Mouse (Mus musculus): Measurements from ENCODE around the gene Olfr1395. TPM values are rescaled to one million over a fixed set of nuclear protein-coding genes. Genes with fewer than 3 reads are reported as not detected.

Gene Olfr1395
- polyA plus RNA-seq, 2 experiments: not detected

- Histone ChIP-seq H3K4me2 (ENCODE audit: low read depth) (no peak overlapping the region), H3K27ac (no peak overlapping the region), H3K27me3 (ENCODE audit: control insufficient read depth, insufficient read depth, low read length) (no peaks in the 10 kb centered on the region), H3K36me3 (replicated peaks; ENCODE audit: control insufficient read depth, insufficient read depth, low read depth) (no peaks in the 10 kb centered on the region), H3K9ac (replicated peaks) (no peak overlapping the region), H3K4me3 (ENCODE audit: insufficient read depth in 1 of 2, low read depth in 2 of 2, low read length in 2 of 2) (no peak overlapping the region), H3K9me3 (ENCODE audit: control insufficient read depth, low read length) (no peaks in the 10 kb centered on the region), H3K4me1 (replicated peaks; ENCODE audit: control insufficient read depth in 2 of 2, insufficient read depth in 2 of 2, low read length in 1 of 2) (peaks cover 2% of the 10 kb centered on the region in 2 experiments)
- ATAC-seq (ENCODE audit: insufficient read depth) (peak; percentile 58), DNase-seq (ENCODE audit: low read depth in 3 of 3, low spot score in 3 of 3) (no peak)
- WGBS (ENCODE audit: insufficient replicate concordance): 29% methylated on average over 7 of the region's 7 CpGs
- TF ChIP-seq EP300 (IDR thresholded peaks at IDR 0.05; ENCODE audit: low read depth) (no peak), CTCF (IDR thresholded peaks at IDR 0.05; ENCODE audit: low read depth) (no peak; the same call in 1 of the 2 replicates)
Measured at GRCm38 (mm10) chr11:49195819-49196322, 53.8 kb downstream of the Olfr1395 start.

Other genes with a start within 250 kb of the Olfr1395 start
- gene Gm5431, start 240.1 kb upstream of the Olfr1395 start, polyA plus RNA-seq (2012; rRNA removed): 0.10 and 0.16 TPM in 2 replicates
- 0.29 and 0.34 TPM in 2 replicates for gene Gm5431, start 240.1 kb upstream of the Olfr1395 start, polyA plus RNA-seq (2014; fragmentation: Nextera tagmentation; extraction: Ambion mirVana)
- 0.71 and 1.3 TPM in 2 replicates for gene Psme2b, start 196.1 kb upstream of the Olfr1395 start, polyA plus RNA-seq (2012; rRNA removed)
- 2.8 and 3.1 TPM in 2 replicates for gene Psme2b, start 196.1 kb upstream of the Olfr1395 start, polyA plus RNA-seq (2014; fragmentation: Nextera tagmentation; extraction: Ambion mirVana)
- gene Olfr56, start 163.4 kb upstream of the Olfr1395 start, polyA plus RNA-seq (2012; rRNA removed): 0.08 and 0.10 TPM in 2 replicates
- gene Olfr56, start 163.4 kb upstream of the Olfr1395 start, polyA plus RNA-seq (2014; fragmentation: Nextera tagmentation; extraction: Ambion mirVana): not detected in 2 replicates
- 0.22 and 0.24 TPM in 2 replicates for gene 9930111J21Rik1, start 162.9 kb upstream of the Olfr1395 start, polyA plus RNA-seq (2012; rRNA removed)
- 0.61 and 0.64 TPM in 2 replicates for gene 9930111J21Rik1, start 162.9 kb upstream of the Olfr1395 start, polyA plus RNA-seq (2014; fragmentation: Nextera tagmentation; extraction: Ambion mirVana)
- 0.01 and 0.02 TPM in 2 replicates for gene Gm12185, start 150.0 kb upstream of the Olfr1395 start, polyA plus RNA-seq (2012; rRNA removed)
- gene Gm12185, start 150.0 kb upstream of the Olfr1395 start, polyA plus RNA-seq (2014; fragmentation: Nextera tagmentation; extraction: Ambion mirVana): not detected in 2 replicates
- 0.22 and 0.29 TPM in 2 replicates for gene Tgtp1, start 148.1 kb upstream of the Olfr1395 start, polyA plus RNA-seq (2012; rRNA removed)
- 0.43 and 1.7 TPM in 2 replicates for gene Tgtp1, start 148.1 kb upstream of the Olfr1395 start, polyA plus RNA-seq (2014; fragmentation: Nextera tagmentation; extraction: Ambion mirVana)
- gene 9930111J21Rik2, start 91.0 kb upstream of the Olfr1395 start, polyA plus RNA-seq (2012; rRNA removed): 0.34 and 0.56 TPM in 2 replicates
- 0.51 and 0.57 TPM in 2 replicates for gene 9930111J21Rik2, start 91.0 kb upstream of the Olfr1395 start, polyA plus RNA-seq (2014; fragmentation: Nextera tagmentation; extraction: Ambion mirVana)
- gene Tgtp2, start 78.1 kb upstream of the Olfr1395 start, polyA plus RNA-seq (2012; rRNA removed): 0.06 and 0.27 TPM in 2 replicates
- gene Tgtp2, start 78.1 kb upstream of the Olfr1395 start, polyA plus RNA-seq (2014; fragmentation: Nextera tagmentation; extraction: Ambion mirVana): 0.35 and 0.51 TPM in 2 replicates
- 2.4 and 3.2 TPM in 2 replicates for gene Ifi47, start 65.7 kb upstream of the Olfr1395 start, polyA plus RNA-seq (2012; rRNA removed)
- gene Ifi47, start 65.7 kb upstream of the Olfr1395 start, polyA plus RNA-seq (2014; fragmentation: Nextera tagmentation; extraction: Ambion mirVana): 6.2 and 7.6 TPM in 2 replicates
- gene Olfr1396, start 27.4 kb upstream of the Olfr1395 start, polyA plus RNA-seq (2012; rRNA removed): not detected in 2 replicates
- not detected in 2 replicates for gene Olfr1396, start 27.4 kb upstream of the Olfr1395 start, polyA plus RNA-seq (2014; fragmentation: Nextera tagmentation; extraction: Ambion mirVana)
- gene Olfr1394, start 12.1 kb downstream of the Olfr1395 start, polyA plus RNA-seq (2012; rRNA removed): not detected in 2 replicates
- not detected in 2 replicates for gene Olfr1394, start 12.1 kb downstream of the Olfr1395 start, polyA plus RNA-seq (2014; fragmentation: Nextera tagmentation; extraction: Ambion mirVana)
- 0.78 and 1.2 TPM in 2 replicates for gene Btnl9, start 44.9 kb downstream of the Olfr1395 start, polyA plus RNA-seq (2012; rRNA removed)
- gene Btnl9, start 44.9 kb downstream of the Olfr1395 start, polyA plus RNA-seq (2014; fragmentation: Nextera tagmentation; extraction: Ambion mirVana): 0.34 and 0.57 TPM in 2 replicates
- 3.1 and 5.2 TPM in 2 replicates for gene Zfp62, start 61.0 kb downstream of the Olfr1395 start, polyA plus RNA-seq (2012; rRNA removed)
- 10.6 and 11.4 TPM in 2 replicates for gene Zfp62, start 61.0 kb downstream of the Olfr1395 start, polyA plus RNA-seq (2014; fragmentation: Nextera tagmentation; extraction: Ambion mirVana)
- 22.8 and 23.7 TPM in 2 replicates for gene Mgat1, start 101.9 kb downstream of the Olfr1395 start, polyA plus RNA-seq (2012; rRNA removed)
- gene Mgat1, start 101.9 kb downstream of the Olfr1395 start, polyA plus RNA-seq (2014; fragmentation: Nextera tagmentation; extraction: Ambion mirVana): 22.6 and 25.7 TPM in 2 replicates
- gene Olfr1393, start 136.0 kb downstream of the Olfr1395 start, polyA plus RNA-seq (2012; rRNA removed): 0.03 and 0.08 TPM in 2 replicates
- gene Olfr1393, start 136.0 kb downstream of the Olfr1395 start, polyA plus RNA-seq (2014; fragmentation: Nextera tagmentation; extraction: Ambion mirVana): 0.05 and 0.10 TPM in 2 replicates
- gene Olfr1392, start 143.0 kb downstream of the Olfr1395 start, polyA plus RNA-seq (2012; rRNA removed): 0.01 TPM in 2 replicates
- not detected in 2 replicates for gene Olfr1392, start 143.0 kb downstream of the Olfr1395 start, polyA plus RNA-seq (2014; fragmentation: Nextera tagmentation; extraction: Ambion mirVana)
- not detected in 2 replicates for gene Olfr10, start 162.5 kb downstream of the Olfr1395 start, polyA plus RNA-seq (2012; rRNA removed)
- gene Olfr10, start 162.5 kb downstream of the Olfr1395 start, polyA plus RNA-seq (2014; fragmentation: Nextera tagmentation; extraction: Ambion mirVana): not detected in 2 replicates
- not detected in 2 replicates for gene Olfr1391, start 180.5 kb downstream of the Olfr1395 start, polyA plus RNA-seq (2012; rRNA removed)
- not detected in 2 replicates for gene Olfr1391, start 180.5 kb downstream of the Olfr1395 start, polyA plus RNA-seq (2014; fragmentation: Nextera tagmentation; extraction: Ambion mirVana)
- not detected in 2 replicates for gene Olfr1390, start 192.9 kb downstream of the Olfr1395 start, polyA plus RNA-seq (2012; rRNA removed)
- gene Olfr1390, start 192.9 kb downstream of the Olfr1395 start, polyA plus RNA-seq (2014; fragmentation: Nextera tagmentation; extraction: Ambion mirVana): not detected in 2 replicates

Data from liver, embryonic 14.5 days (tissue).